Mouse (Mus musculus) brain, adult 10 weeks (tissue): ENCODE measurements around the gene Tasp1. TPM values are rescaled to one million over a fixed set of nuclear protein-coding genes. Genes with fewer than 3 reads are reported as not detected.

ENCODE experiments used
- polyA plus RNA-seq: library from polyadenylated mRNA; stranded (reverse); fragments of 350-450 nt; fragmentation: Illumina TruSeq; extraction: RNeasy Lipid Tissue Mini Kit (QIAGEN cat#74804); gene quantifications from one replicate; pipeline ENCODE4 v1.2.3, GENCODE M21; 2015; ENCODE audit warnings: low read depth, low replicate concordance

The Tasp1 gene
- 25.0 TPM for polyA plus RNA-seq

DNA sequence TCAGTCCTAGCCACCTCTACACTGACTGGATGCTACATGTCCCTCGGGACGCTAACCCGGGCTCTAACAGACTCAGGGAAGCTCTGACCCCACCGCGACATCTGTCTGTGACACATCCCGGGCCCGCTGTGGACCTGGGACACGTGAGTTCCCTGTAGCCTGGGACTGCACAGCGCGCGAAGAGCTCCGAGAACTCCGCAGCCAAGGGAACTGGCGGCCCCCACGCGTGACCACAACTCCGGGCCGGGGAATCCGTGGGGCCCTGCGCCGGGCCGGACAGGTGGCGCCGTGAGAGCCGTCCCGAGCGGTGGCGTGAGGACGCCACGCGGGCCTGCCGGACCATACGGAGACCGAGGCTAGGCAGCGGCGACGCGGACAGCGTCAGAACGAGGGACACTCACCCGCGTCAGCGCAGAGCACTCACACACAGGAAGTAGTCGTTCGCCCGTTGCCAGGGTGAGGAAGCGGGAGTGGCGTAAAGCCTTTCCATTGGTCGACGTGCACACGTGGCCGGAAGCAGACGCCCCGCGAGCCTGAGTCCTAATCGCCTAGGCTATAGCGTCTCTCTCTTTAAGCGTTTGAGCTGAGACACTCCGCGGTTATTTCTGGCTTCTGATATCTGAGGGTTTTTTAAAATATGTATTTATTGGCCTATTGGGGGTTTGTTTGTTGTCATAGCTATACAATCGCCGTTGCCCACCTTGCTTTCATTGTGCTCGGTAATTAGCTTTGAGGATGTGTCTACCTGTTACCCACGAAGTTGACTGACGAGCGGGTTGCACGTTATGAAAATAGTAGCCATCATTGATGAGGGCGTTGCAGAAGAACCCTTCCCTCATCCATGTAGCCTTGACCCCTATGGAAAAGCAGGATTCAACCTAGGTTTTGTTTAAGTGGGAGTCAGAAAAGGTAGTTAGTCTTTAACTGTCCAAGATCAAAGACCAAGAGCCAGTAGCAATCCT, at the start of gene Tasp1:
Tasp1 (minus strand) TSS at position 453 of the 962 bp plus-strand sequence.

Other genes with a start within 250 kb of the Tasp1 start
- gene Gm17374, start 85.2 kb upstream of the Tasp1 start, polyA plus RNA-seq = not detected
- gene Esf1, start 103.8 kb upstream of the Tasp1 start, polyA plus RNA-seq = 15.2 TPM
- gene Ndufaf5, start 103.8 kb upstream of the Tasp1 start, polyA plus RNA-seq = 85.5 TPM